Mouse (Mus musculus) frontal cortex, postnatal 25 days (tissue): ENCODE measurements at regions not wholly inside any gene's neighbourhood (a gene's known extent, or its start where the extent isn't known, plus 50 kb on each side); places are given as distances from the start of the nearest gene placed in this dataset.

ENCODE experiments used
- DNase-seq, 2 experiments: peaks; one replicate each; pipeline ENCODE4 v3.0.0; 2022; ENCODE audit warnings: low spot score in 2 of 2

DNA sequence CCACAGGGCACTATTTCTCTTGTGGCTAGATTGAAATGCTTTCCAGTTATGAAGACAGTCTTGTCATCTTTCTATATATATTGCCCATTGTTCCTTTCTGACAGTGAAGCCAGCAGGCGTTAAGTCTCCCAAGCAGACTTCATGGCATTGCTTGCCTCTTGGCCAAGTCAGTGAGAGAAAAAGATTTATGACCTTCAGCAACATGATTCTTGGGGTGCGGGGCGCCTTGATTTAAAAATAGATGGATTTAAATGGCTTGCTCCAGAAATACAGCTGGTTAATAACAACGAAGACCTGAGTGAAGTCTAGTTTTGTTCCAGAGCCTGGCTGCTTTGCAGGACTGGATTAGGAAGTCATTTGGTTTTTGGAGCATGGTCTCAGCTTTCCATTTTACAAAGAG lies 475.2 kb upstream of the Gm26657 start:
- DNase-seq, result no peak

- no peak for DNase-seq
Observed at GRCm38 (mm10) chr4:56263822-56264221, 476.0 kb upstream of the Gm26657 start.

DNA sequence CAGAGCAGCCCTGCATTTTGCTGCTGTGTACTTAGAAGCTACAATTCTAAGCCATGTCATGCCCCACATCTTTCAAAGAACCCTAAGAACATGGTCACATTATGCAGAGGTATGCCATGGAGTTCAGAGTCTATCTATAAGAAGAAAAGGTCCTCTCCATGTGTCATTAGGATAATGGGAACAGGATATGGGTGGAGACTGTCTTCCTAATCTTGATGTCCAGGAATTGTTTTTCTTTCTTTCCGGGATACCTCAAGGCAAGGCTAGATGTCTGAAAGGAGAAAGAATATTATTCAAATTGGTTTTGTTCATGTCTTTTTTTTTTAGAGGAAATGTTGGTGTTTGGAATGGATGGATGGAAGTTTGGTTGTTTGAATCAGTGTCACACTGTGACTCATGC lies 477.3 kb upstream of the Gm26657 start:
- no peak for DNase-seq

DNA sequence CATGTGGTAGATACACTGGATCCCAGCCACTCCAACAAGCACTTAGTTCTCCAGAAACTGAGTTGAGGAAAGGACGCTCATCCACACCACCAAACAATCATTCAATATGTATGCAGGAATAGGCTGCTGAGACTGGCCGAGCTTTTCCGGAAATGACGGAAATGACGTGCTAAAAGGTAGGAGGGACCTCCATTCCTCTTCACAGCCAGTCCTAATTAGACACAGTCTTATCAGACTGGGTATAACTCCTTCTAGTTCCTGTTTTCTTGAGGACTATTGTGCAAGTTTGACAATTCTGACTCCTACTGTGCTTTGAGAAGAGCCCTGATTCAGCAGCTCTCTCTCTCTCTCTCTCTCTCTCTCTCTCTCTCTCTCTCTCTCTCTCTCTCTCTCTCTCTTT lies 477.9 kb upstream of the Gm26657 start:
- DNase-seq, result no peak

GRCm38 (mm10) chr4:56252375-56252774 lies 487.5 kb upstream of the Gm26657 start:
- no peak for DNase-seq

- no peak for DNase-seq
Observed at GRCm38 (mm10) chr4:56251766-56252165, 488.1 kb upstream of the Gm26657 start.

- no peak for DNase-seq
Observed at GRCm38 (mm10) chr4:56250611-56251010, 489.3 kb upstream of the Gm26657 start.

DNA sequence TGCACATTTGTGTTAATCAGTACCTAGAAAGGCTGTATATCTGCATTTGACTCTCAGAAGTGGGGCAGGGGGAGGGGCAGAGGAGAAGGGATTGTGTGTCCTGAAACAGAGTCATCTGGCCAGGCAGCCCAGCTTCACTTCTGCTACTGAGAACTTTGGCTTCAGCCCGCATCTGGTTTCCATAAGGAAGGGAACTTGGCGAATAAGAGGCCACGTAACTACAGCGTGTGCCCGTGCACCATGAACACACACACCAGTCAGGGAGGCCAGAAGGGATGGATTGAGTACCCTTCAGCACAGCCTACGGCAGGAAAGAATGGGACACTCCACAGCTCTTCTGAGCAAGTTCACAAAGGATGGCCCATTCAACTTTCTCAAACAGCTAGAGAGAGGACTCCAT lies 496.0 kb upstream of the Gm26657 start:
- no peak for DNase-seq

GRCm38 (mm10) chr4:56238496-56239488 lies 501.1 kb upstream of the Gm26657 start:
- no peak for DNase-seq

DNA sequence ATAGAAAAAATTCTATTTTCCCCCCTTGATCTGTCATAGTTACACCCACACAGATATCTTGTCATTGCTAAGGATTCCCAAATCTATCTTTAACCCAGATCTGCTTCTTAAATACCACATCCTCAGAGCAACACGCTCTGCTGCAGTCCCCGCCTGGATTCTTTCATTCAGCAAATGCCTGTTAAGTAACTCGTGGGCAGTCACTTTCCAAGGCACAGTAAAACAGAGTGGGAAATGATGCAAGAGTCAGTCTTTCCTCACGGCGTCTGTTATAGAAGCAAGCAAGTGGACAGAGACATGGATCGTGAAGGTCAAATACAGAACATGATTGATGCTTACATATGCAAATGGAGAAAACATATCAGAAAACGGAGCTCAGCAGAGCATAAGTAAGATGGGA lies 508.5 kb upstream of the Gm26657 start:
- peak in 1 of 2 experiments; percentile 14 for DNase-seq

GRCm38 (mm10) chr4:56230451-56230850 lies 509.4 kb upstream of the Gm26657 start:
- no peak for DNase-seq

GRCm38 (mm10) chr4:56226493-56226892 lies 513.4 kb upstream of the Gm26657 start:
- DNase-seq, result no peak

DNA sequence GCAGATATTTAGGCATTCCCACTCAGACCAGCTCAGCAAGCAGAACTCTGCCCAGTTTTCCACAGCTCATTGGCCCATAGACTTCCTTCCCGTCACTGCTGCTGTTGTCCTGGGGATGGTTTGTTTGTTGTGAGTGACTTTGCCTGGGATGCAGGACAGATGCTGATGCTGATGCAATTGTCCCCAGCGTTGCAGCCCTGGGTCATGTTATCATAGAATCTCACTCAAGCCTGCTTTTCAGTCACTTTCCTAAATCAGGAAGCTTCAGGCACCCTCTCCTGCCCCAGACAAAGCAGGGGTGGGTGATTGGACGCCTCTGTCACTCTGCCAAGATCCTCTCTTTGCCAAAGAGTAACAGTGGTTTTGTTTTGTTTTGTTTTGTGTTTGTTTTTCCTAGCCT lies 515.3 kb upstream of the Gm26657 start:
- DNase-seq, result no peak

DNA sequence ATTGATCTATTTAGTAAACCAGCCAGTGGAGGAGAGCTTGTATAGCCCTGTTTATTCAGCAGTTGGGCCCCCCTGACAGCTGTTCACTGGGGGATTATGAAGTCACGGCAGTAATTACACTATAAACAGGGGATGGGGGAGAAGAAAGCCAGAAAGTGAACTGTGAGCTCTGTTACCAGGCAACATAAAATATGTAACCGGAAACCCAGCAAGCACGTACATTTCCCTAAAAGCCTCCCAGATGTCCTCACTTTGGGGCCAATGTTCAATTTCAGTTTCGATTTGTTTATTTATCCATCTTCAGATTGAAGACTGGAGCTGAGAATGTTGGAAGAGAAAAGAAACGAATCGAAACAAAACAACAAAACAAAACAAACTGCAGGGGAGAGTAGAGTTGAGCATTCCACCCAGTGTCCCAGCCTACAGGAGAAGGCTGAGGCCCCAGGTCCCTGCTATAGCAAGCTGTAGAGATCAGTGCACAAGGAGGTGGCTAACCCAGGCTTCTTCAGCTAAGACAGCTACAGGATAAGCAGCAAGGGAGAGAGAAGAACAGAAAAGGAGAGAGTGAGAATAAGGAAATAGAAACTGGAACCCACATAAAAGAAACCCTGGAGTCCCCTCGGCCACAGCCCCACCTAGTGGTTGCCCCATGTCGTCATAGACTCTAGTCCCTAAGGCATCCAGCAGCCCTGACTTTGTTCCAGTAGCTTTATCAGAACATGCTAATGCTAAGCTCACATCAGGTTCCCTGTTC lies 517.7 kb upstream of the Gm26657 start:
- DNase-seq, result peak in 1 of 2 experiments; percentile 25

DNA sequence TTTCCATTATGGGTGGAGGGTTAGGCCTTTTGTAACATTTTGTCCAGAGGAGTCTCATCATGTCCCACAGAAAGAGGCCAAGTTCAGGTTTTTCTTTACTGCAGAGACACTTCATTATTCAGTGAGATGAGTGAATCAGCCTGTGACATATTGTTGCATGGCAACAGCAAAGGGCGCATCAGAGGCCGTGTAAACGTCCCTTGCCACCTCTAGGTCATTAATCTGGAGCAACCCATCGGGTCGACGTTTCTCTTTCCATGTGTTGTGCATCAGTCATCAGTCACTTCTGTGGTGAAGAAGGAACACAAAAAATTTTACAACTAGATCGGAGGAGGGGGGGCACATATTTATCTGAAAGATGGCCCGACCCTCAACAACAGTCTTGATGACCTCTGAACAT lies 519.3 kb upstream of the Gm26657 start:
- DNase-seq, result no peak

DNA sequence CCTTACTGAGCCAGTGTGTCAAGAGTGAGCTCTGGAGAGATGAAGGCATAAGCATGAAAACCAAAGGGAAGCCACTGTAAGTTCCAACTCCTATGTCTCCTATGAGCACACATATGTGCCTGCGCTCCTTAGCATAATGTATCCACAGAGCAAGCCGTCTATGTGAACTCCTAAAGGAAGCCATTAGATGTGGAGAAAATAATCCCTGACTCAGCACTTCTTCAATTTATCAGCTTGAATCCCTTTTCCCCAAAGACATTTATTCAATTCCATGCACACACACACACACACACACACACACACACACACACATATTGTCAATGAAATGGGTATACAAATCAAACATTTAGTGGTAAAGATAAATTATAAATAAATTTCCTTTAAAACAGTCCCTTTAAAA lies 530.4 kb upstream of the Gm26657 start:
- DNase-seq, result no peak

DNA sequence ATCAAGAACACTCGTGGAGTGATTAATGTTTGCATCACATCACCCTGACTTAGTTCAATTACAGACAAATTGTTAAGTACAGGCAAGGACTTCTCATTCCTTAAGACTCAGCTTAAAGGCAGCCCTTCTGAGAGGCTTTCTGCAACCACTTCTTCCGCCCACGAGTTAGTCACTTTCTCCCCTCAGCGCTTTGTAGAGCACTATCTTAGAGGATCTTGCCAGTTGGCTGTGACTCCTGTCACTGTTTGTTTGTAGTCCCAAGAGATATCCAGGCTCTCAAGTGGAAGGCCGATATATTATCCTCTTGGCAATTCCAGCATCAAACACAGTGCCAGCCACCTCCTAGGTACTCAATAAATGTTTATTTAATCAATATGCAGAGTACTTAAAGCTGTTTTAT lies 532.1 kb upstream of the Gm26657 start:
- DNase-seq, result no peak

GRCm38 (mm10) chr4:56205069-56205468 lies 534.8 kb upstream of the Gm26657 start:
- DNase-seq, result no peak

DNA sequence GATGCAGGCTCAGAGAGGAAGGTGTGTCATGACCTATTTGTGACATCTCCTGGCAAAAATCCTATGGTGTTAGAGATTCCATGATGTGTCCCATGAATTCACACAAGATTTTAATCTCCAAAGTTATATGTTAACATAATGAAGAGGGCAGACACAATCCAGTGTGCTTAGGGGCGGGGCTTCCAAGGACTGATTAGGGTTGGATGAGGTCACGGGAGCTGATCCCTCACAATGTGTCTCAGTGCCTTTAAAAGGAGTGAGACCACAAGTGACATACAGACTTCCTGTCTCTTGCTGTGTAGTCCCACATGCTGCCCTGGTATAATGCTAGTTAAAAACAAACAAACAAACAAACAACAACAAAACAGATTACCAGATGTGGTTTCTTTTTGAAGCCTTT lies 546.5 kb upstream of the Gm26657 start:
- no peak for DNase-seq

GRCm38 (mm10) chr4:56192516-56192915 lies 547.4 kb upstream of the Gm26657 start:
- DNase-seq, result no peak

DNA sequence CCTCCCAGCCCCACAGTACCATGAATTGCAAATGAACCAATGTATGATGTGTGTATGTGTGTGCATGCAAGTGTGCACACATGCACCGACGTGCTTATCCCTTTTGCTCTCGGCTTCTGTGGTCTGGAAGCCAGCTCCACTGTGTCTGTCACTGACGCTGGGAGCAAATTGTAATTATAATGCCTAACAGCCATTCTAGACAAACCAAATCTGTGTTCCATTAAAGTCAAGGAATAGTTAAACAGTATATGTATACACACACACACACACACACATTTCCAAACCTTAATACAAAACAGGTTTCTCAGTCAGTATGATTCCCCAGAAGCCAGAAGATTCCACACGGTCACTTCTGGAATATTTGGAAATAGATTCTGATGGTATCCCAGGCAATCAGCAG lies 560.3 kb upstream of the Gm26657 start:
- no peak for DNase-seq

GRCm38 (mm10) chr4:56178844-56179481 lies 560.9 kb upstream of the Gm26657 start:
- no peak for DNase-seq

GRCm38 (mm10) chr4:56161257-56161594 lies 578.6 kb upstream of the Gm26657 start:
- no peak for DNase-seq
